Mouse (Mus musculus): ENCODE results near the gene Ttc16. TPM values are rescaled to one million over a fixed set of nuclear protein-coding genes. Genes with fewer than 3 reads are reported as not detected.

The Ttc16 gene
- total RNA-seq (2023), result under 1 TPM in 1 of 2 experiments, not detected in 1; 0.15 TPM

GRCm38 (mm10) chr2:32775359-32776074 is at the start of gene Ttc16, which contains the start of gene Ptrh1:
TSS of gene Ttc16 (minus strand) at chr2:32775633.
TSS of gene Ptrh1 (plus strand) at chr2:32775786.

GRCm38 (mm10) chr2:32784048-32784681 is 8.7 kb upstream of the Ttc16 start, which contains the start of gene Cfap157:
TSS of gene Cfap157 (minus strand) at chr2:32784428.

GRCm38 (mm10) chr2:32757056-32757845 is 18.2 kb downstream of the Ttc16 start, which contains the start of gene Tor2a:
TSS of gene Tor2a (plus strand) at chr2:32757234.

GRCm38 (mm10) chr2:32740916-32741272 is 34.5 kb downstream of the Ttc16 start, which contains the start of gene 6330409D20Rik:
TSS of gene 6330409D20Rik (minus strand) at chr2:32741016.

GRCm38 (mm10) chr2:32720681-32721229 is 54.7 kb downstream of the Ttc16 start, which contains the start of gene Sh2d3c:
TSS of gene Sh2d3c (plus strand) at chr2:32721055.

DNA sequence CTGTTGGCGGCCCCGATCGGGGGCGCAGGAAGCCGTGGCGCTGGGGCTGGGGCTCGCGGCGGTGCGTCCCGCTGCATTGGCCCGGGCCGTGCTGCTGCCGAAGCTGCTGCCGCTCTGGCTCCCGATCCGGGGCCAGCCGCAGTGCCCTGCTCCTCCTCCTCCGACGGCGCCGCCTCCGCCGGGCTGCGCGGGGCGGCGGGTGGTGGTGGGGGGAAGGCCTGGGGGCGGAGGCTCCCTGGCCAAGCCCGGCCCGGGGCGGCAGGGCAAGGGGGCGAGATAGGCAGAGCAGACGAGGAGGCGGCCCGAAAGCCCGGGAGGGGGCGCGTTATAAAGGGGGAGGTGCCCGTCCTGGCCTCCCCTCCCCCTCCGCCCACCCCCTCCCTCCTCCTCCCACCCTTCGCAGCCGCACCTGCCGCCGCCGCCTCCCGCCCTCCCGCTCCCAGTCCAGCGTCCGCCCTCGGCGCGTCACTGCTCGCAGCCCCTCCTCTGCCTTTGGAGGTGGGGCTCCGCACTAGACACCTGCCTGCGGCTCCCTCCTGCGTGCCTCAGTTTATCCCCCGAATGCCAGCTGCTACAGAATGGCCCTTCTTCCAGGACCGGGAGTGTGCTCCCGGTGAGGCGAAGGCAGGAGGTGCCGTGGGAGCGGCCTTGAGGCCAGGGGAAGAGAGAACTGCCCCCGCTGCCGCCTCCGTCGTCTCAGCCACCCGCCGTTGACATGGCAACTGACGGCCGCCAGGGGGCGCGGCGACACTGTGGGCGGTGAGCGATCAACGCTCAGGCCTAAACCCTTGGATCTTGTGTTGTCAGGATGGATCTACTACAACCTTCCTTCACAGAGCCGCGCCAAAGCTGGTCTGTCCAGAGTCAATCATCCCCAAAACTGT is 62.3 kb downstream of the Ttc16 start, which contains the start of gene Cdk9:
TSS of gene Cdk9 (minus strand) at position 143 of the 884 bp plus-strand sequence.

Other genes with a start within 250 kb of the Ttc16 start
- gene Fam102a, start 240.3 kb downstream of the Ttc16 start, total RNA-seq (2023), result 10 to 100 TPM; 69.0 to 74.8 TPM
- 10 to 100 TPM; 63.0 to 66.8 TPM for gene Dpm2, start 204.8 kb downstream of the Ttc16 start, total RNA-seq (2023)
- under 1 TPM in 1 of 2 experiments, not detected in 1; 0.56 TPM for gene Pip5kl1, start 200.8 kb downstream of the Ttc16 start, total RNA-seq (2023)
- gene 9430097D07Rik, start 199.9 kb downstream of the Ttc16 start, total RNA-seq (2023), result not detected
- gene St6galnac4, start 188.5 kb downstream of the Ttc16 start, total RNA-seq (2023), result 10 to 100 TPM; 59.7 to 63.9 TPM
- 10 to 100 TPM in 1 of 2 experiments, 1 to 10 TPM in 1; 6.3 to 10.6 TPM for gene St6galnac6, start 175.9 kb downstream of the Ttc16 start, total RNA-seq (2023)
- gene Ak1, start 153.9 kb downstream of the Ttc16 start, total RNA-seq (2023), result not detected
- under 1 TPM; 0.36 to 0.84 TPM for gene Eng, start 129.0 kb downstream of the Ttc16 start, total RNA-seq (2023)
- 10 to 100 TPM; 30.3 to 36.4 TPM for gene Fpgs, start 71.5 kb downstream of the Ttc16 start, total RNA-seq (2023)
- gene Cdk9, start 62.6 kb downstream of the Ttc16 start, total RNA-seq (2023), result 100 to 1,000 TPM; 160 to 188 TPM
- 100 to 1,000 TPM; 113 to 116 TPM for gene Sh2d3c, start 54.6 kb downstream of the Ttc16 start, total RNA-seq (2023)
- gene 6330409D20Rik, start 34.6 kb downstream of the Ttc16 start, total RNA-seq (2023), result not detected
- gene Tor2a, start 18.4 kb downstream of the Ttc16 start, total RNA-seq (2023), result 10 to 100 TPM; 35.6 to 37.1 TPM
- gene Ptrh1, start 153 bp upstream of the Ttc16 start, total RNA-seq (2023), result 1 to 10 TPM; 2.5 to 3.8 TPM
- gene Cfap157, start 8.8 kb upstream of the Ttc16 start, total RNA-seq (2023), result not detected
- 1 to 10 TPM; 4.8 to 5.4 TPM for gene Stxbp1, start 71.6 kb upstream of the Ttc16 start, total RNA-seq (2023)
- gene Fam129b, start 100.5 kb upstream of the Ttc16 start, total RNA-seq (2023), result 1 to 10 TPM in 1 of 2 experiments, under 1 TPM in 1; 0.80 to 1.8 TPM
- gene Rpl12, start 185.9 kb upstream of the Ttc16 start, total RNA-seq (2023), result 100 to 1,000 TPM; 830 to 892 TPM
- 10 to 100 TPM; 19.2 to 19.4 TPM for gene Lrsam1, start 186.0 kb upstream of the Ttc16 start, total RNA-seq (2023)
- 10 to 100 TPM in 1 of 2 experiments, 1 to 10 TPM in 1; 7.0 to 11.9 TPM for gene Slc2a8, start 206.4 kb upstream of the Ttc16 start, total RNA-seq (2023)

Data from B cell, adult 67 days (primary cell).